Mouse (Mus musculus) G1E (cell line): ENCODE data around the gene Kank1.

Experiments
- CTCF ChIP-seq: IDR thresholded peaks from 2 replicates; pipeline ENCODE4 v1.5.1; 2012; ENCODE audit warnings: low read depth, low read length, inconsistent platforms, mixed read lengths
- GATA1 ChIP-seq: IDR thresholded peaks from 2 replicates; pipeline ENCODE4 v1.6.1; 2012; ENCODE audit warnings: borderline replicate concordance, low read length, inconsistent platforms, mixed read lengths
- GATA2 ChIP-seq: IDR thresholded peaks from 2 replicates; pipeline ENCODE4 v1.6.1; 2012; ENCODE audit warnings: low read depth, low read length, inconsistent platforms, borderline replicate concordance
- POLR2AphosphoS5 ChIP-seq: IDR thresholded peaks from 2 replicates; pipeline ENCODE4 v1.6.1; 2012; ENCODE audit warnings: low read depth, low read length, inconsistent platforms; ENCODE audit not compliant: insufficient replicate concordance
- TAL1 ChIP-seq: conservative IDR thresholded peaks from 2 replicates; pipeline ENCODE4 v1.6.1; 2012; ENCODE audit warnings: low read depth, low read length, inconsistent platforms, mixed read lengths

DNA sequence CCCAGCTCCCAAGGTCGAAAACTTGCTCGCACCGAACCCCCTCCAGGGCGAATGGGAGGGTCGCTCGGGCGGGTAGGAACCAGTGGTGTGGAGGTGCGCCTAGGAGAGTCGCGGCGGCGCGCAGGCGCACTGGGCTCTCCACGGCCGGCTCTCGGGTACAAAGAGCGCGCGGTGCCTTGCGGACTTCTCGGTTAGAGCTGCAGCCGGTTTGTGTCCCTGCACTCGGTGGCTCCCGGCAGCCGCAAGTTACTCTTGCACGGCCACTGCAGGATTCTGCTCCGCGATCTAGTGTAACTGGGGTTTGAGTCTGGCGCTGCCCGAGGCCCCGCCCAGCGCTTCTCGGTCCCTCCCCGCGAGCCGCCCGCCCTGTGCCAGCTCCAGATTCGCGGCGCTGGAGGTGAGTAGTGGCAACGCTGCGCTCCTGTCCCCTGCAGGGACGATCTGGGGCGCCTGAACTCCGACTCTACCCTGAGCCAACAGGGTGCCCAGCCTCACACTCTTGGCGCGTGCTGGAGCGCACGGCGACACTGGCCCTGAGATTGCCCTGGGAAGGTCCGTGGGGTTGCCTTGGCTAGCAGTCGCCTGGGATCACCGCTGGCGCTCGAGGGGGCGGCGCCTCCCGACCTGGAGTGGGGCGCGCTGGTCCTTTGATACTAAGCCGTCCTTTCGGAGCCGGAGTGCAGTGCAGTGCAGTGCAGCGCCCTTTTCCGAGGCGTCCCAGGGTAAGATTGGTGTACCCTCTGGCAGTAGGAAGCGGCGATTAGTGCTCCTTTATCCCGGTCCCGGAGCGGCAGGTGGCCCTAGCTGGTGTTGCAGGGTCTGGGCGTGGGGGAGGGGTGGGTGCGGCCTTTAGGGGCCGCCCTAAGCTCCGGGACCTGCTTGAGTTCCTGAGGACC lies at the start of gene Kank1:
- TF ChIP-seq CTCF (no peak), GATA2 (no peak), POLR2AphosphoS5 (no peak), TAL1 (no peak), GATA1 (no peak)
